Mouse (Mus musculus) liver, embryonic 14.5 days (tissue): ENCODE results near the gene Tnr. TPM values are rescaled to one million over a fixed set of nuclear protein-coding genes. Genes with fewer than 3 reads are reported as not detected.

Experiments used
- ATAC-seq: fragments of 200-750 bp; cut with Nextera tagmentation; 2 replicates; pipeline ENCODE4 v1.8.0; 2017; ENCODE audit warnings: moderate number of reproducible peaks, mild to moderate bottlenecking, moderate library complexity; ENCODE audit not compliant: insufficient read depth
- DNase-seq, 3 experiments: peaks; one replicate each; pipeline ENCODE4 v3.0.0-alpha.2; 2012 to 2013; ENCODE audit warnings: low read depth in 3 of 3, low spot score in 3 of 3
- H3K27ac ChIP-seq: fragments of 300-500 bp; sonication (generic); 2 replicates; pipeline ENCODE4 v1.5.1; 2014; ENCODE audit warnings: moderate library complexity, mild to moderate bottlenecking, control low read depth, inconsistent platforms
- H3K27me3 ChIP-seq: fragments of 300-500 bp; sonication (generic); 2 replicates; pipeline ENCODE4 v1.6.1; 2014; ENCODE audit warnings: mild to moderate bottlenecking, low read length, moderate library complexity; ENCODE audit not compliant: control insufficient read depth, insufficient read depth
- H3K36me3 ChIP-seq: fragments of 300-500 bp; sonication (generic); replicated peaks from 2 replicates; pipeline ENCODE4 v1.6.1; 2014; ENCODE audit warnings: low read depth; ENCODE audit not compliant: control insufficient read depth, insufficient read depth
- H3K4me1 ChIP-seq, 2 experiments: fragments of 200-500 bp in 1 of 2; fragments of 300-500 bp in 1 of 2; sonication (generic) in 1 of 2; replicated peaks; 2 replicates each; pipeline ENCODE4 v1.6.1; 2012 to 2014; ENCODE audit warnings: antibody characterized with exemption in 1 of 2, inconsistent platforms in 1 of 2, low read length in 1 of 2; ENCODE audit not compliant: control insufficient read depth in 2 of 2, insufficient read depth in 2 of 2
- H3K4me2 ChIP-seq: fragments of 300-500 bp; sonication (generic); 2 replicates; pipeline ENCODE4 v1.6.1; 2014; ENCODE audit warnings: low read depth, mild to moderate bottlenecking, control low read depth, moderate library complexity
- H3K4me3 ChIP-seq, 2 experiments: fragments of 200-500 bp in 1 of 2; fragments of 300-500 bp in 1 of 2; sonication (generic) in 1 of 2; 2 replicates each; pipeline ENCODE4 v1.5.1; 2012 to 2014; ENCODE audit warnings: low read depth in 2 of 2, low read length in 2 of 2, mild to moderate bottlenecking in 2 of 2, control low read depth in 1 of 2, inconsistent platforms in 1 of 2, moderate library complexity in 1 of 2; ENCODE audit not compliant: insufficient read depth in 1 of 2
- H3K9ac ChIP-seq: fragments of 300-500 bp; sonication (generic); replicated peaks from 2 replicates; pipeline ENCODE4 v1.6.1; 2014; ENCODE audit warnings: mild to moderate bottlenecking, control low read depth, moderate library complexity
- H3K9me3 ChIP-seq: fragments of 300-500 bp; sonication (generic); 2 replicates; pipeline ENCODE4 v1.6.1; 2016; ENCODE audit warnings: low read length, mixed read lengths; ENCODE audit not compliant: control insufficient read depth
- CTCF ChIP-seq: IDR thresholded peaks from 2 replicates; pipeline ENCODE4 v1.5.1; 2016; ENCODE audit warnings: antibody characterized with exemption, low read depth, control low read depth
- EP300 ChIP-seq: IDR thresholded peaks from 2 replicates; pipeline ENCODE4 v1.6.1; 2016; ENCODE audit warnings: antibody characterized with exemption, low read depth
- WGBS: fragments of 180-500 bp; shearing (Covaris S2); extraction: QIAGEN DNeasy Blood & Tissue Kit; methylation state at CpG from one replicate; pipeline ENCODE4 v1.1.7; 2014; ENCODE audit not compliant: insufficient replicate concordance; 5-methylcytosine and 5-hydroxymethylcytosine counted together
- polyA plus RNA-seq, 2 experiments: library from polyadenylated mRNA; depleted of rRNA in 1 of 2; stranded (reverse) in 1 of 2; unstranded in 1 of 2; fragments of >200 nt; fragmentation: Nextera tagmentation in 1 of 2; extraction: Ambion mirVana in 1 of 2; gene quantifications; 2 replicates each; pipeline versions ENCODE4 v1.2.1 to v1.2.3; 2012 to 2014

Gene Tnr
- polyA plus RNA-seq, 2 experiments, result 0.02 to 0.03 TPM

DNA sequence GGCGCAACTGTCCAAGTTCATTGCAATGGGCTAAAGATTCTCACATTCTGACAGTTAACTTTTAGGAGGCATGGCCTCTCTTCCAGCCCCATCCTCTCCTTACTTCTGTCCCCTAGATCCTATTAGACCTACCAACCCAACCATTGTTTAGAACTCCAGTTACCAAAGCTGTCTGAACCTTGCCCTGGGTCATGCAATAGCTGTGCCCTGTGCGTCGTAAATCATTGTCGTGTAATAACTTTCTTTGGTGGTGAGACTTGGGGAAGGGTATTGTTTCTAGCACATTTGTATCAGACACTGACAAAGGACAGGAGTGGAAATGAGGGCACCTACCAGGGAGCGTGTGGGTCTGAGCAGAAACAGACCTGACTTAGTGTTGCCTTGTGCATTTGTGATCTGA lies 401.1 kb downstream of the Tnr start:
- H3K4me1 ChIP-seq, result no peaks in the 10 kb centered on the region; a peak in 1 of 4 replicates
- 76% methylated on average over 5 of the region's 5 CpGs for whole genome bisulfite sequencing
- no peak for TF ChIP-seq EP300
- H3K9me3 ChIP-seq, result no peaks in the 10 kb centered on the region
- H3K9ac ChIP-seq, result no peak overlapping the region
- no peaks in the 10 kb centered on the region for H3K27me3 ChIP-seq
- DNase-seq (no peak), ATAC-seq (no peak)
- H3K36me3 ChIP-seq, result no peaks in the 10 kb centered on the region
- no peak overlapping the region for H3K27ac ChIP-seq
- no peak overlapping the region for H3K4me3 ChIP-seq
- no peak overlapping the region for H3K4me2 ChIP-seq

DNA sequence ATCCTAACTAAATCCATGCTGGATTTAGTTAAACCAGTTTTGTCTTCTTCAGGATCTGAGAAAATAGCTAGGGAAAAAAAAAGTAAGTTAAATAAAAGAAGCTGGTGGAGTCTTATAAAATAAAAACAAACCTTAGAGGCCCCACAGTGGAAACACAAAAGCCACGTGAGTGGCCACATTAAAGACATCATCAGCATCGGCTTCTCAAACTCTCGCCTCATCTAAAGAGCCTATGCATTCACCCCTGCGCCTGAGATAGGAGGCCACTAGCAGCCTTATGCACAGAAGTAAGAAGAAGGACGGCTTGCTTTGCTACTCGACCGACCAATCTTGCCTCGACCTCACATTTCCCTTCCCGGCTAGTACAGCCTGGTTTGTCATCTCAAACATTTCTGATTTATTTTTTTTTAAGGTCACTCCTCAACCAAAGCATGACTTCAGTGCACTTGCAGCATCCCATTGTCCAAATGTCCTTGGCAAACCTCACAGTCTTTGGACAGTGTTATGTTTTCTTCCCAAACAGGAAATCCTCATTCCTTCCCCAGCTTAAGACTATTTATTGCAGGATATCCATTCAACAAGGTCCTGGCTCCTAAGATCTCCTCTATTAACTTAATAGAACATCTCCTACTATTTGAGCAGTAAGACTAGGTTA lies 405.2 kb downstream of the Tnr start:
- no peak for ATAC-seq
- H3K9me3 ChIP-seq, result no peaks in the 10 kb centered on the region
- no peak overlapping the region for H3K27ac ChIP-seq
- no peak overlapping the region for H3K4me3 ChIP-seq
- no peaks in the 10 kb centered on the region; a peak in 1 of 4 replicates for H3K4me1 ChIP-seq
- no peak overlapping the region for H3K9ac ChIP-seq
- H3K4me2 ChIP-seq, result no peak overlapping the region
- H3K36me3 ChIP-seq, result no peaks in the 10 kb centered on the region
- TF ChIP-seq CTCF (no peak), EP300 (no peak)
- DNase-seq, result no peak
- WGBS, result 61% methylated on average over 9 of the region's 9 CpGs
- H3K27me3 ChIP-seq, result no peaks in the 10 kb centered on the region

DNA sequence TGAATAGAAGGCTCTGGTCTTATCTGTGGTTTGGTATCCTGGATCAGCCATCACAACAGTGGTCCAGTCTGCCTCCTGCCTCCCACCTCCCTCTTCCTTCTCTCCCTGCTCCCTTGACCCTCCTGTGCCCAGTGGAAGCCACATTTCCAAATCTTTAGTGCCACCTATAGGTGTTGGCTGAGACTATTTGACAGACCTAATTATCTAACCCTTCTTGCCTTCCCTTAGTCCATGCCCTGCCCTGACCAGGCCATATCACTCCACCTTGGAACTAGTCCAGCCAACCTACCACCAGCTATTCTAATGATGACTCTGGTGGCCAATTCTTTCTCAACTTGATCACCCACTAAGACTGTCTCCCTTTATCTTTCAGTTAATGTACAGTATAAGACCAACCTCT lies 408.5 kb downstream of the Tnr start:
- DNase-seq (no peak), ATAC-seq (no peak)
- H3K27me3 ChIP-seq, result no peaks in the 10 kb centered on the region
- no peaks in the 10 kb centered on the region for H3K36me3 ChIP-seq
- H3K4me1 ChIP-seq, result no peaks in the 10 kb centered on the region
- no peak overlapping the region for H3K4me2 ChIP-seq
- no peak overlapping the region for H3K27ac ChIP-seq
- H3K4me3 ChIP-seq, result no peak overlapping the region
- H3K9ac ChIP-seq, result no peak overlapping the region
- no peaks in the 10 kb centered on the region for H3K9me3 ChIP-seq
- TF ChIP-seq CTCF, result no peak
- TF ChIP-seq EP300, result no peak

DNA sequence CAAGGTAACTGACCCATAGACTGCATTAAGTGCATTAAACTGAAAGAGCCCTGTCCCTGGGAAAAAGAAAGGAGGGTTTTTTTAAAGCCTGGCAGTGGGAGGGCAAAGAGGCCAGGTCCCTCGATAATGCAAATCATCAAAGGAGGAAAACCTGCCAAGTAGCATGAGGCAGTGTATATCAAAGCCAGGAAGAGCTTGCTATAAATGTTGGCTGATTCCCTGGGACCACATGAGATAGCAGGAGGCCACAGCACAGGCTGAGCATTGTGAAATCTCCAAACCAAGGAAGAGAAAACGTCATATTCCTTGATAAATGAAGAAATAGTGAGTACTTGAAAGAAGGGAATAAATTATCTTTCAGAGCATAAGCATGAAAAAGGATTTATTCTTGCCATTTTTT lies 409.0 kb downstream of the Tnr start:
- Histone ChIP-seq H3K27ac (no peak overlapping the region), H3K9me3 (no peaks in the 10 kb centered on the region), H3K36me3 (no peaks in the 10 kb centered on the region), H3K4me2 (no peak overlapping the region), H3K4me3 (no peak overlapping the region), H3K27me3 (no peaks in the 10 kb centered on the region), H3K4me1 (no peaks in the 10 kb centered on the region), H3K9ac (no peak overlapping the region)
- WGBS, result 39% methylated on average over 2 of the region's 2 CpGs
- no peak for DNase-seq
- ATAC-seq, result no peak
- no peak for TF ChIP-seq CTCF
- TF ChIP-seq EP300, result no peak

DNA sequence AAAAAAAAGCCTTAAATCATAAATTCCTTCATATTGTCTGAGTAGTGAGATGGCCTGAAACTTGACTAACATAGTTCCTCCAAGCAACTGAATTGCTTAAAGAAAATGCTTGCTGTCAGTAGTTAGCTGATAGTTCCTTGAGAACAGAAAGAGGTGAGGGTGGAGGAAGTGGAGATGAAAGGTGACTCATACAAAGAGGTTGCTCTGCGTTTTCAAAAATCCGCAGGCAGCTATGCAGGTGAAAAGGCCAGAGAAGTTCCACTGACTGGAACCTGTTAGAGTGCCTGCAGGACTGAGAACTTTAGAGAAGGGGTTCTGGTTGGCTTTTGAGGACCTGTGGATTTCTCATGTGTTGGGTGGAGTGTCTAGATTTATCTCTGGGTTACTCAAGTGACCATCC lies 414.9 kb downstream of the Tnr start:
- no peak overlapping the region for H3K4me3 ChIP-seq
- TF ChIP-seq EP300, result no peak
- no peaks in the 10 kb centered on the region for H3K36me3 ChIP-seq
- no peak for DNase-seq
- H3K27ac ChIP-seq, result no peak overlapping the region
- ATAC-seq, result no peak
- no peaks in the 10 kb centered on the region for H3K4me1 ChIP-seq
- H3K27me3 ChIP-seq, result no peaks in the 10 kb centered on the region
- no peak overlapping the region for H3K9ac ChIP-seq
- H3K9me3 ChIP-seq, result no peaks in the 10 kb centered on the region
- WGBS, result 65% methylated on average over 2 of the region's 2 CpGs
- no peak overlapping the region for H3K4me2 ChIP-seq
